Mouse (Mus musculus): ENCODE results near the gene Fbxl15. TPM values are rescaled to one million over a fixed set of nuclear protein-coding genes. Genes with fewer than 3 reads are reported as not detected.
A peak's percentile ranks its signal among the peaks of the same experiment; 100 is the strongest.

Fbxl15 gene
- total and polyA plus RNA-seq, 2 experiments from 2014 or later: 37.2 to 50.3 TPM

GRCm38 (mm10) chr19:46337719-46338330 lies 9.8 kb downstream of the Fbxl15 start:
- 29% methylated on average over 15 of the region's 15 CpGs for WGBS
- no peak for DNase-seq
- Histone ChIP-seq H3K9me3 (ENCODE audit: low read length) (no peaks in the 10 kb centered on the region), H3K4me1 (ENCODE audit: insufficient read depth) (peaks cover 14% of the 10 kb centered on the region), H3K27me3 (ENCODE audit: insufficient read depth, low read length) (no peaks in the 10 kb centered on the region), H3K9ac (peak overlapping the region; percentile 65), H3K36me3 (ENCODE audit: insufficient read depth) (no peaks in the 10 kb centered on the region), H3K4me3 (ENCODE audit: low read depth, low read length) (peak overlapping the region; percentile 49), H3K4me2 (ENCODE audit: low read depth) (peak overlapping the region; percentile 89), H3K27ac (ENCODE audit: low read depth, low read length) (peak overlapping the region; percentile 71)
- TF ChIP-seq CTCF (IDR thresholded peaks at IDR 0.05; ENCODE audit: low read depth): no peak
- ATAC-seq: no peak

- H3K9ac ChIP-seq: peak within 1 kb of the TSS; percentile 65
- H3K27ac ChIP-seq (ENCODE audit: low read depth, low read length): peak within 1 kb of the TSS; percentile 79
- no peaks in the 10 kb centered on the region for H3K9me3 ChIP-seq (ENCODE audit: low read length)
- no peaks in the 10 kb centered on the region for H3K36me3 ChIP-seq (ENCODE audit: insufficient read depth)
- 2% methylated on average over 31 of the region's 31 CpGs for WGBS
- peak; percentile 89 for ATAC-seq
- H3K4me3 ChIP-seq (ENCODE audit: low read depth, low read length): peak within 1 kb of the TSS; percentile 49
- peak; percentile 75 for TF ChIP-seq CTCF (IDR thresholded peaks at IDR 0.05; ENCODE audit: low read depth)
- DNase-seq: peak; percentile 98
- H3K4me2 ChIP-seq (ENCODE audit: low read depth): peak within 1 kb of the TSS; percentile 89
- H3K27me3 ChIP-seq (ENCODE audit: insufficient read depth, low read length): no peaks in the 10 kb centered on the region
- H3K4me1 ChIP-seq (ENCODE audit: insufficient read depth): peaks cover 14% of the 10 kb centered on the region
Observed at GRCm38 (mm10) chr19:46338331-46338936, 10.4 kb downstream of the Fbxl15 start, which contains the start of gene Cuedc2. Gene Cuedc2 (minus strand): TSS chr19:46338702.

GRCm38 (mm10) chr19:46338942-46339286 lies 10.9 kb downstream of the Fbxl15 start:
- Histone ChIP-seq H3K4me3 (ENCODE audit: low read depth, low read length) (peak overlapping the region; percentile 49), H3K4me2 (ENCODE audit: low read depth) (peak overlapping the region; percentile 48), H3K27me3 (ENCODE audit: insufficient read depth, low read length) (no peaks in the 10 kb centered on the region), H3K9me3 (ENCODE audit: low read length) (no peaks in the 10 kb centered on the region), H3K36me3 (ENCODE audit: insufficient read depth) (no peaks in the 10 kb centered on the region), H3K9ac (peak overlapping the region; percentile 65), H3K27ac (ENCODE audit: low read depth, low read length) (peak overlapping the region; percentile 79), H3K4me1 (ENCODE audit: insufficient read depth) (peaks cover 14% of the 10 kb centered on the region)
- ATAC-seq (peak; percentile 26), DNase-seq (no peak)
- WGBS: 40% methylated on average over 6 of the region's 6 CpGs
- TF ChIP-seq CTCF (IDR thresholded peaks at IDR 0.05; ENCODE audit: low read depth): no peak

GRCm38 (mm10) chr19:46339287-46339971 lies 11.4 kb downstream of the Fbxl15 start:
- Histone ChIP-seq H3K4me2 (ENCODE audit: low read depth) (peak overlapping the region; percentile 48), H3K27ac (ENCODE audit: low read depth, low read length) (peak overlapping the region; percentile 79), H3K9me3 (ENCODE audit: low read length) (no peaks in the 10 kb centered on the region), H3K4me1 (ENCODE audit: insufficient read depth) (peaks cover 14% of the 10 kb centered on the region), H3K9ac (peak overlapping the region; percentile 65), H3K4me3 (ENCODE audit: low read depth, low read length) (peak overlapping the region; percentile 49; the same call in 1 of the 2 replicates), H3K27me3 (ENCODE audit: insufficient read depth, low read length) (no peaks in the 10 kb centered on the region), H3K36me3 (ENCODE audit: insufficient read depth) (no peaks in the 10 kb centered on the region)
- DNase-seq (peak; percentile 72), ATAC-seq (peak; percentile 34)
- no peak for TF ChIP-seq CTCF (IDR thresholded peaks at IDR 0.05; ENCODE audit: low read depth)
- WGBS: 36% methylated on average over 7 of the region's 7 CpGs

- Histone ChIP-seq H3K36me3 (ENCODE audit: insufficient read depth) (no peaks in the 10 kb centered on the region), H3K4me3 (ENCODE audit: low read depth, low read length) (no peak overlapping the region), H3K27ac (ENCODE audit: low read depth, low read length) (no peak overlapping the region), H3K9ac (no peak overlapping the region), H3K4me2 (ENCODE audit: low read depth) (no peak overlapping the region), H3K27me3 (ENCODE audit: insufficient read depth, low read length) (no peaks in the 10 kb centered on the region), H3K4me1 (ENCODE audit: insufficient read depth) (0 out of 2 replicates have a peak, but pooled peaks cover 4% of the 10 kb centered on the region), H3K9me3 (ENCODE audit: low read length) (no peaks in the 10 kb centered on the region)
- DNase-seq (no peak), ATAC-seq (no peak)
- 23% methylated on average over 7 of the region's 7 CpGs for WGBS
- TF ChIP-seq CTCF (IDR thresholded peaks at IDR 0.05; ENCODE audit: low read depth): no peak
Observed at GRCm38 (mm10) chr19:46344710-46345419, 16.9 kb downstream of the Fbxl15 start.

- no peaks in the 10 kb centered on the region for H3K9me3 ChIP-seq (ENCODE audit: low read length)
- no peak overlapping the region for H3K27ac ChIP-seq (ENCODE audit: low read depth, low read length)
- no peak overlapping the region for H3K4me2 ChIP-seq (ENCODE audit: low read depth)
- TF ChIP-seq CTCF (IDR thresholded peaks at IDR 0.05; ENCODE audit: low read depth): no peak
- no peak for DNase-seq
- no peaks in the 10 kb centered on the region for H3K27me3 ChIP-seq (ENCODE audit: insufficient read depth, low read length)
- no peak overlapping the region for H3K9ac ChIP-seq
- no peak for ATAC-seq
- WGBS: 100% methylated on average over 1 of the region's 1 CpGs
- H3K4me1 ChIP-seq (ENCODE audit: insufficient read depth): 0 out of 2 replicates have a peak, but pooled peaks cover 4% of the 10 kb centered on the region
- H3K36me3 ChIP-seq (ENCODE audit: insufficient read depth): no peaks in the 10 kb centered on the region
- H3K4me3 ChIP-seq (ENCODE audit: low read depth, low read length): no peak overlapping the region
Observed at GRCm38 (mm10) chr19:46347146-46347545, 19.2 kb downstream of the Fbxl15 start.

All from forebrain, postnatal 0 days (tissue).